Mouse (Mus musculus): ENCODE results near the gene Kcnmb3. TPM values are rescaled to one million over a fixed set of nuclear protein-coding genes. Genes with fewer than 3 reads are reported as not detected.

Gene Kcnmb3
- total and polyA plus RNA-seq, 3 experiments = not detected

DNA sequence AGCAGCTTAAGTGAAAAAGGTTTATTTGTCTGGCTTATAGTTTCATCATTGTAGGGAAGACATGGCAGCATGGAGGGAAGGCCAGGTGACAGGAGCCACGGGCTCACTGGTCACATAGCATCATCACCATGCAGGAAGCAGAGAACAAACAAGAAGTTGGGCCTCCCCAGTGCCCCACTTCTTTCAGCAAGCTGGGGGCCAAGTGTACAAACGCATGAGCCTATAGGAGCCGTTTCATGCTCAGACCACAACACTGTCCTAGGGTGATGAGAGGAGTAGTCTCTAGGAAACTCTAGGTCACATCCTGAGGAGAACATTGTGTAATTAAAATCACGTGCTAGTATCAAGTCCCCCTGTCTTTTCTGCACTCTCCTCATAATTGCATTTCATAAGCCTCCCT, 64.3 kb downstream of the Kcnmb3 start:
- Histone ChIP-seq H3K9me3 (replicated peaks; ENCODE audit: insufficient read depth, low read length) (no peaks in the 10 kb centered on the region), H3K9ac (ENCODE audit: control insufficient read depth, low read depth, low read length, poor library complexity, severe bottlenecking) (no peak overlapping the region), H3K4me3 (ENCODE audit: control insufficient read depth in 1 of 2, insufficient read depth in 1 of 2, low read depth in 2 of 2, low read length in 2 of 2) (no peak overlapping the region), H3K4me1 (ENCODE audit: control insufficient read depth in 1 of 2, insufficient read depth in 2 of 2, low read length in 2 of 2) (peaks cover 5 to 6% of the 10 kb centered on the region in 2 experiments), H3K36me3 (ENCODE audit: control insufficient read depth in 1 of 2, insufficient read depth in 2 of 2, low read length in 2 of 2) (peaks cover 0 to 11% of the 10 kb centered on the region in 2 experiments; a peak in 3 of 4 replicates), H3K27me3 (ENCODE audit: control insufficient read depth in 1 of 2, insufficient read depth in 2 of 2, low read length in 2 of 2) (no peaks in the 10 kb centered on the region), H3K79me2 (ENCODE audit: control insufficient read depth, insufficient read depth, low read length, poor library complexity) (peaks cover 3% of the 10 kb centered on the region; the same call in 1 of the 2 replicates), H3K27ac (ENCODE audit: control insufficient read depth, low read depth, low read length) (no peak overlapping the region)
- no peak for DNase-seq (ENCODE audit: low read depth, low spot score)
- TF ChIP-seq POLR2AphosphoS5 (IDR thresholded peaks at IDR 0.05; ENCODE audit: borderline replicate concordance, low read depth, low read length) = no peak
- no peak for TF ChIP-seq TAL1 (IDR thresholded peaks at IDR 0.05; ENCODE audit: low read length)
- TF ChIP-seq ZNF384 (IDR thresholded peaks at IDR 0.05; ENCODE audit: low read depth, low read length) = no peak
- no peak for TF ChIP-seq CHD2 (IDR thresholded peaks at IDR 0.05; ENCODE audit: low read length)
- TF ChIP-seq POLR2A (IDR thresholded peaks at IDR 0.05; ENCODE audit: control insufficient read depth in 1 of 2, insufficient read depth in 1 of 2, low read depth in 1 of 2, low read length in 2 of 2, poor library complexity in 1 of 2) = no peak
- TF ChIP-seq TCF12 (IDR thresholded peaks at IDR 0.05; ENCODE audit: low read depth, low read length) = no peak
- no peak for TF ChIP-seq UBTF (IDR thresholded peaks at IDR 0.05; ENCODE audit: borderline replicate concordance, insufficient read depth, low read depth, low read length)
- TF ChIP-seq TBP (IDR thresholded peaks at IDR 0.05; ENCODE audit: low read depth, low read length) = no peak
- TF ChIP-seq USF1 (IDR thresholded peaks at IDR 0.05; ENCODE audit: low read depth, low read length) = no peak
- no peak for TF ChIP-seq E2F4 (IDR thresholded peaks at IDR 0.05; ENCODE audit: borderline replicate concordance, low read depth, low read length)
- TF ChIP-seq USF2 (IDR thresholded peaks at IDR 0.05; ENCODE audit: borderline replicate concordance in 1 of 2, insufficient read depth in 1 of 2, low read depth in 1 of 2, low read length in 2 of 2) = no peak
- no peak for TF ChIP-seq ETS1 (IDR thresholded peaks at IDR 0.05; ENCODE audit: low read depth, low read length)
- no peak for TF ChIP-seq RCOR1 (IDR thresholded peaks at IDR 0.05; ENCODE audit: low read depth, low read length)
- TF ChIP-seq GABPA (IDR thresholded peaks at IDR 0.05; ENCODE audit: low read depth, low read length) = no peak
- no peak for TF ChIP-seq MYC (IDR thresholded peaks at IDR 0.05; ENCODE audit: low read depth, low read length)

Other genes starting within 250 kb of the Kcnmb3 start
- gene Zmat3, start 126.2 kb downstream of the Kcnmb3 start, total RNA-seq (2012; rRNA removed) = 3.1 and 3.4 TPM in 2 replicates
- 1 to 10 TPM in 1 of 2 experiments, not detected in 1; 4.4 TPM for gene Zmat3, start 126.2 kb downstream of the Kcnmb3 start, polyA plus RNA-seq (2012; ENCODE audit: insufficient read depth in 1 of 2, insufficient read length in 2 of 2, low read depth in 1 of 2, low replicate concordance in 2 of 2, missing spikeins in 1 of 2)
- 11.1 and 11.7 TPM in 2 replicates for gene Pik3ca, start 94.6 kb downstream of the Kcnmb3 start, total RNA-seq (2012; rRNA removed)
- gene Pik3ca, start 94.6 kb downstream of the Kcnmb3 start, polyA plus RNA-seq (2012; ENCODE audit: insufficient read depth in 1 of 2, insufficient read length in 2 of 2, low read depth in 1 of 2, low replicate concordance in 2 of 2, missing spikeins in 1 of 2) = 10 to 100 TPM in 1 of 2 experiments, not detected in 1; 13.1 TPM
- 34.1 and 34.5 TPM in 2 replicates for gene Zfp639, start 18.0 kb upstream of the Kcnmb3 start, total RNA-seq (2012; rRNA removed)
- 100 to 1,000 TPM in 1 of 2 experiments, 10 to 100 TPM in 1; 35.4 to 302 TPM for gene Zfp639, start 18.0 kb upstream of the Kcnmb3 start, polyA plus RNA-seq (2012; ENCODE audit: insufficient read depth in 1 of 2, insufficient read length in 2 of 2, low read depth in 1 of 2, low replicate concordance in 2 of 2, missing spikeins in 1 of 2)
- gene Mfn1, start 37.2 kb upstream of the Kcnmb3 start, total RNA-seq (2012; rRNA removed) = 20.8 and 25.5 TPM in 2 replicates
- gene Mfn1, start 37.2 kb upstream of the Kcnmb3 start, polyA plus RNA-seq (2012; ENCODE audit: insufficient read depth in 1 of 2, insufficient read length in 2 of 2, low read depth in 1 of 2, low replicate concordance in 2 of 2, missing spikeins in 1 of 2) = 10 to 100 TPM in 1 of 2 experiments, not detected in 1; 29.4 TPM
- gene Gnb4, start 124.4 kb upstream of the Kcnmb3 start, total RNA-seq (2012; rRNA removed) = 61.2 and 62.4 TPM in 2 replicates
- gene Gnb4, start 124.4 kb upstream of the Kcnmb3 start, polyA plus RNA-seq (2012; ENCODE audit: insufficient read depth in 1 of 2, insufficient read length in 2 of 2, low read depth in 1 of 2, low replicate concordance in 2 of 2, missing spikeins in 1 of 2) = 10 to 100 TPM in 1 of 2 experiments, not detected in 1; 49.5 TPM
- 164 and 175 TPM in 2 replicates for gene Actl6a, start 214.1 kb upstream of the Kcnmb3 start, total RNA-seq (2012; rRNA removed)
- gene Actl6a, start 214.1 kb upstream of the Kcnmb3 start, polyA plus RNA-seq (2012; ENCODE audit: insufficient read depth in 1 of 2, insufficient read length in 2 of 2, low read depth in 1 of 2, low replicate concordance in 2 of 2, missing spikeins in 1 of 2) = 100 to 1,000 TPM in 1 of 2 experiments, not detected in 1; 129 TPM
- 232 and 241 TPM in 2 replicates for gene Ndufb5, start 244.8 kb upstream of the Kcnmb3 start, total RNA-seq (2012; rRNA removed)
- 100 to 1,000 TPM; 213 to 502 TPM for gene Ndufb5, start 244.8 kb upstream of the Kcnmb3 start, polyA plus RNA-seq (2012; ENCODE audit: insufficient read depth in 1 of 2, insufficient read length in 2 of 2, low read depth in 1 of 2, low replicate concordance in 2 of 2, missing spikeins in 1 of 2)
- gene Mrpl47, start 245.4 kb upstream of the Kcnmb3 start, total RNA-seq (2012; rRNA removed) = 61.5 and 70.3 TPM in 2 replicates
- gene Mrpl47, start 245.4 kb upstream of the Kcnmb3 start, polyA plus RNA-seq (2012; ENCODE audit: insufficient read depth in 1 of 2, insufficient read length in 2 of 2, low read depth in 1 of 2, low replicate concordance in 2 of 2, missing spikeins in 1 of 2) = 10 to 100 TPM in 1 of 2 experiments, not detected in 1; 73.1 TPM

All from MEL (cell line).